Mouse (Mus musculus) bone marrow, adult 2 months (tissue): ENCODE data around the gene Zfp362.

ENCODE experiments used
- CTCF ChIP-seq: fragments of 200-500 bp; IDR thresholded peaks from 2 replicates; pipeline ENCODE4 v1.5.1; 2011; ENCODE audit warnings: low read length, control low read depth; ENCODE audit not compliant: control insufficient read depth, insufficient read depth
- POLR2A ChIP-seq: fragments of 200-500 bp; IDR thresholded peaks from 2 replicates; pipeline ENCODE4 v1.6.1; 2011; ENCODE audit warnings: low read depth, mild to moderate bottlenecking, control low read depth, low read length, borderline replicate concordance; ENCODE audit not compliant: control insufficient read depth

DNA sequence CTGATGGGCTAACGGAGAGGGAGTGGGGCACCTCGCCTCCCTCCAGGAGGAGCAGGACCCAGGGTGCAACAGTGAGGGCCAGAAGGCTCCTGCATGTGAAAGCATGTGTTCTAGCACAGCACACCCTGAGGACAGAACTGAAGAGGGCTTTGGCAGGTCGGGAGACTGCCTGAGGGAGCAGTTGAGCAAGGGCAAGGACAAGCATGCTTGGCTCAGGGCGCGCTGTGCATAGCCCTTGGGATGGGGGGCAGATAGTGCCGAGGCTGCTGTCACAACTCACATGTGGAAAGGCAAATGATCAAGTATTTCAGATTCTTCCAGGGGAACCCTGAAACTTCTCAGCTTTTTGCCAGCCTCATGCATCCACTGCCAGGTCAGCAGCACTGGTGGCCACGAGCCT, 57.5 kb downstream of the Zfp362 start:
- TF ChIP-seq CTCF = no peak
- TF ChIP-seq POLR2A = no peak
